Mouse (Mus musculus) ovary, adult 18-20 months (tissue): Measurements from ENCODE around the gene Hist4h4.
"Not testable (repeated sequence)": the region's sequence is repeated elsewhere in the genome, so short reads cannot be mapped to it uniquely, and the experiment has no call there.

Source experiments
- DNase-seq: peaks from one replicate; pipeline ENCODE4 v3.0.0; 2022; ENCODE audit warnings: low spot score, mixed read lengths

Gene Hist4h4

GRCm38 (mm10) chr6:136813117-136813516 lies 8.9 kb upstream of the Hist4h4 start:
- DNase-seq: no peak

GRCm38 (mm10) chr6:136811196-136811595 lies 7.0 kb upstream of the Hist4h4 start:
- no peak for DNase-seq

- no peak for DNase-seq
Observed at GRCm38 (mm10) chr6:136809673-136810072, 5.5 kb upstream of the Hist4h4 start.

- DNase-seq: peak; percentile 30
Observed at GRCm38 (mm10) chr6:136809077-136809476, 4.9 kb upstream of the Hist4h4 start.

- DNase-seq: no peak
Observed at GRCm38 (mm10) chr6:136808631-136809046, 4.4 kb upstream of the Hist4h4 start.

- peak; percentile 96 for DNase-seq
Observed at GRCm38 (mm10) chr6:136808014-136808417, 3.8 kb upstream of the Hist4h4 start, which contains the start of gene H2afj. Gene H2afj (plus strand): TSS chr6:136808244.

- DNase-seq: no peak
Observed at GRCm38 (mm10) chr6:136807395-136808013, 3.3 kb upstream of the Hist4h4 start.

GRCm38 (mm10) chr6:136806819-136807218 lies 2.6 kb upstream of the Hist4h4 start:
- DNase-seq: no peak

GRCm38 (mm10) chr6:136805409-136805775 lies 1.2 kb upstream of the Hist4h4 start:
- DNase-seq: no peak

GRCm38 (mm10) chr6:136804705-136805408 lies 642 bp upstream of the Hist4h4 start:
- DNase-seq: no peak

- no peak for DNase-seq
Observed at GRCm38 (mm10) chr6:136803093-136803738, 999 bp downstream of the Hist4h4 start.

- DNase-seq: no peak
Observed at GRCm38 (mm10) chr6:136801274-136801673, 2.9 kb downstream of the Hist4h4 start.

DNA sequence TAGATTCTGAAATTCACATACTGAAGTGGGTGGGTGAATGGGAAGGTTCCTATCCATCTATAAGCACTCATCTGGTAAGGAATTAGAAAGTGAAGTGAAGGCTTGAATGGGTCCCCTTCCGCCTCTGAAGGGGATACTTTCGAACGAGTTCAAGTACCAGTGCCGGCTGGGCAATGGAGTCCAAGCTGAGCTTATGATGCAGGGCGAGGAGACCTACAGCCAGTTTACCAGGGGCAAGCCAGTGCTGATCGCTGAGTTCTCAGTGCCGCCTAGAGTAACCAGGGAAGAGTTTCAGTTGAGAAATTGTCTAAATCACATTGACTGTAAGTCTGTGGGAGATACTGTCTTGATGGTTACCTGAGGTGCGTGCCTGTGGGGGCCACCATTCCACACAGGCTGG lies 3.5 kb downstream of the Hist4h4 start:
- DNase-seq: no peak

- not testable (repeated sequence) for DNase-seq
Observed at GRCm38 (mm10) chr6:136797874-136798693, 6.1 kb downstream of the Hist4h4 start.

- no peak for DNase-seq
Observed at GRCm38 (mm10) chr6:136795850-136796249, 8.4 kb downstream of the Hist4h4 start.

DNA sequence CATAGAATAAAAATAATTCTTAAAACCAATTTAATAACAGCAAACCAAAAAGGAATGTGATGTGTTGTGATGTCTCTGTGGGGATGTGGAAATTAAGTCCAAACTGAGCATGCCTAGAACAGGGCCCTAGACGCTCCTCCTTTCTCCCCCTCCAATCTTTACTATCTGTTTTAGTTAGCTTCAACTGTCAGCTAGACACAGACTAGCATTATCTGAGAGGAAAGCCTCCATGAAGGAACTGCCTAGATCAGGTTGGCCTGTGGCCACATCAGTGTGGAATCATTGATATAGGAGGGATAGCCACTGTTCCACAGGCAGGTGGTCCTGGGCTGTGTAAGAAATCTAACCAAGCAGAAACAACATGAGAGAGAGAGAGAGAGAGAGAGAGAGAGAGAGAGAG lies 9.1 kb downstream of the Hist4h4 start:
- DNase-seq: no peak

DNA sequence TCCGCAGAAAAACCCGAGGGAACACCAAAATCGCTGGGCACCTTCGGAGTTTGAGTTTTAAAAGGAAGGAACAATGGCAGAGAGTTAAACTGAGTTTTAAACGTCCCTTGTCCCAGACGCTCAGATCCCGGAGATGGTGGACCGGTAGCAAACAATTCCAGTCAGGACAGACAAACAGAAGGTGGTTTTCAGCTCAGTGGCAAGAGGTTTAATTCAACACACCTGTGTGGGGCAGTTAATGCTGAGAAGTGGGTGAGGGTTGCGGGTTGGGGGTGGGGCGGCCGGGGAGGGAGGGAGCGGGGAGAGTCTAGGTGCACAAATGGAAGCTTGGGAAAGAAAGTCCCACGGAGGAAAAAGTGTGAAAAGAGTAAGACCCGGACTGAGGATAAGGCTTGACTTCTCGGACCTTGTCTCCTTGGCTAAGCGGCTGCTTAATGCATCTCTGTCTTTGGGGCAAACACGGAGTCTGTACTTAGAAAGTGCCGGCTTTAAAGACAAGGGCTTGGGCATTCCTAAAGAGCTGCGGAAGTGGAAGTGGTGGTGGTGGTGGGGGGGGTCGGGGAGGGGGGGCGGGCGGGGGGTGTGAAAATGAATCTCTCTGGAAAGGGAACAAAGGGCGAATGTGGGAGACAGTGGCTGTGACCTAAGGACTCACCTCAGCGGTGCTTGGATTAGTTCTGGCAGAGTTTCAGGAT lies 10.2 kb downstream of the Hist4h4 start:
- no peak for DNase-seq

DNA sequence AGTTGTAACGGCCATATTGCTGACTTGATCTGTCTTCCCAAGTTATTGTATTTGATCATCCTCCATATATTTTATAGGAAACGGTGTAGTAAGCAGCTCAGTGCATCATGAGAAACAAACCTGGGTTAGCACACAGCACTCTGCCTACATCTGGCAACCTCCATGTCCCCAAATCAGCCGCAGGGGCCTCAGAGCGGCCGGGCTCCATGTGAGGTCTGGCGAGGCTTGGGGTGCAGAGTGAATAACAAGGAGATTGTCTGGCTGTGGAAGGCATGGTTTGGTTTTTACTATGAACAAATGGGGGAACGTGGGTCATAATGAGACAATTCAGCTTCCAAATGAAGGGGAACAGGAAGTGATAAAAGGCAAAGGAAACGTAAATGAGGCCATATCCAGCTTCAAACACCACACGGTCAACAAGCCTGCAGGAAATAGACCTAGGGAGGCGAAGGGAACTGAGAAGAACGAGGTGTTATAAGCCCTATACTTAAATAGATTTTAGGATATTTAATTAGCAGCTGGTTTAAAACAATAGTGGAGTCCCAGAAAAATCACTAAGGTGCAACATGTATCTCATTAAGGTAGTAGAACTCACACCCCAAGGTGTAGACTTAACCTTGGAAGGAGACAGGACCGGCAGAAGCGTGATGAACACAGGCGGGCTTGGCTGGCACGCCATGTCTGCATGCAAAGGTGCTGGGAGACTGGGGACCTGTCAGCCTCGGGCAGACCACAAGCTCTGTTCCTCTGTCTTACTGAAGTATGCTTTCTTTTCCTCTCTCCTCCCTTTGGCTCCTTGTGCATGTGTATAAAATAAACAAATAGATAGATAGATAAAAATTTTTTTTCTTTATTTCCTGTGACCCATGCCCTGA lies 11.1 kb downstream of the Hist4h4 start:
- no peak for DNase-seq

DNA sequence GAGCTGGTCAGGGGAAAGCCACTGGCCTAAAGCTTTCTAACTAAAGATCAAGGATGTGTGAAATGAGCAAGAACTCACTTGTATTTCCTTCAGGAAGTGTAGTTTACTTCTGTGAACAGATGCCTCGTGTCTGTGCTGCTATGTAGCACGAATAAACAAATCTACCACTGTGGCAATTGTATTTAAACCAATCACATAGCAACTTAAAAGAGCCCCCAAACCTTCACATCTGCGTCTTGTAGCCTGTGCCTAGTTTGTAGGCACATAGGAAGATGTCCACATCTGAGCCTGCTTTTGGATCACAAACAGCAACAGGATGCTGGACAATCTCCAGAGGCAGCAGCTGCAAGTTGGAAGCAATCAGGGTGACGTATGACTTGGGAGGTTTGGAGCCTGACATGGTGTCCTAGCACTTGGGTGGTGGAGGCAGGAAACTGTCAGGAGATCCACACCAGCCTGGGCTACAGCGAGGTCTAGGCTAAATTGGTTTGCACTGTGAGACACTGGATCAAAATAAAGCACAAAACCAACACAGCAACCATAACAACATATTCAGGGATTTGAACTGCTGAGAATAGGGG lies 14.7 kb downstream of the Hist4h4 start:
- no peak for DNase-seq

GRCm38 (mm10) chr6:136782761-136783160 lies 21.5 kb downstream of the Hist4h4 start:
- DNase-seq: no peak
